Mouse (Mus musculus): Measurements from ENCODE around the gene Tesc. TPM values are rescaled to one million over a fixed set of nuclear protein-coding genes. Genes with fewer than 3 reads are reported as not detected.
A peak's percentile ranks its signal among the peaks of the same experiment; 100 is the strongest.

Gene Tesc
- polyA plus RNA-seq, 1 experiment from 2014 or later = 16.0 TPM

DNA sequence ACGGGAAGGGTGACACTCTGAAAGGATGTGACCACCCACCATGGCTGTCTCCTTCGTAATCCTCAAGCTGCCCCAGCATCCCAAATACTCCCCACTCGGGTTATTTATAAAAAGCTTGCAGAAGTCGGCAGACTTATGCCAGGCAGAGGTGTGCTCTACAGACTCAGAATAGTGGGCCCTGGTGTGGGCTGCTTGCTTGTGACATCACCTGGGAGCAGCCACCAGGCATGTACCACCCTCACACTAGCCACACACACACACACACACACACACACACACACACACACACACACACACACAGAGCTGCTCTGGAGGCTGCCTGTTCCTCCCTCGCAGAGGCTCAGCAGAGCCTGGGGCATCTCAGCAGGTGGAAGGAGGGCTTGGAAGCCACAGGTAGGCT lies 10.0 kb upstream of the Tesc start:
- no peak overlapping the region for H3K4me3 ChIP-seq (replicated peaks)
- no peak overlapping the region for H3K4me2 ChIP-seq
- H3K9ac ChIP-seq = no peak overlapping the region
- no peaks in the 10 kb centered on the region for H3K9me3 ChIP-seq
- ATAC-seq (ENCODE audit: insufficient read depth, low FRiP score, low read depth) = no peak
- no peaks in the 10 kb centered on the region for H3K36me3 ChIP-seq
- no peaks in the 10 kb centered on the region for H3K4me1 ChIP-seq
- H3K27me3 ChIP-seq (replicated peaks) = no peaks in the 10 kb centered on the region
- 57% methylated on average over 5 of the region's 5 CpGs for WGBS
- no peak overlapping the region for H3K27ac ChIP-seq

DNA sequence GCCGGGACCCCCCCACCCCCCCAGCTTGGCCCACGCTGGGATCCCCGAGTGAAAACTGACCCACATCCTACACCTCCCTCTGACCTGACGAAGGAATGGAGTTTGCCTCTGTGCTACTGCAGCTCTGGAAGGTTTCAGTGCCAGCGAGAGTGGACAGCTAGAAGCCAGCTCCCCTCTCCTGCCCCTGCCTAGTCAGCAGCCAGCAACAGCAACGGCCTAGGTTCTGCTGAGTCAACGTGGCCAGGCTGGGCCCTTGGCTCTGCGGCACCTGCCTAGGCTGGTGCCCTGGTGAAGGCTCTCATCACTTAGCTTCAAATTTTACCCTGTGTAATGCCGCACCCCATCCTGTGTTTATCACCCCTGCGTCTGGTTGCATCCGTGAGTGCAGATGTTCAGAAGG lies 7.6 kb upstream of the Tesc start:
- no peaks in the 10 kb centered on the region for H3K4me1 ChIP-seq
- WGBS = 52% methylated on average over 11 of the region's 11 CpGs
- H3K36me3 ChIP-seq = no peaks in the 10 kb centered on the region
- H3K4me3 ChIP-seq (replicated peaks) = no peak overlapping the region
- no peak overlapping the region for H3K4me2 ChIP-seq
- H3K27me3 ChIP-seq (replicated peaks) = no peaks in the 10 kb centered on the region
- no peaks in the 10 kb centered on the region for H3K9me3 ChIP-seq
- H3K27ac ChIP-seq = no peak overlapping the region
- H3K9ac ChIP-seq = no peak overlapping the region
- ATAC-seq (ENCODE audit: insufficient read depth, low FRiP score, low read depth) = no peak

DNA sequence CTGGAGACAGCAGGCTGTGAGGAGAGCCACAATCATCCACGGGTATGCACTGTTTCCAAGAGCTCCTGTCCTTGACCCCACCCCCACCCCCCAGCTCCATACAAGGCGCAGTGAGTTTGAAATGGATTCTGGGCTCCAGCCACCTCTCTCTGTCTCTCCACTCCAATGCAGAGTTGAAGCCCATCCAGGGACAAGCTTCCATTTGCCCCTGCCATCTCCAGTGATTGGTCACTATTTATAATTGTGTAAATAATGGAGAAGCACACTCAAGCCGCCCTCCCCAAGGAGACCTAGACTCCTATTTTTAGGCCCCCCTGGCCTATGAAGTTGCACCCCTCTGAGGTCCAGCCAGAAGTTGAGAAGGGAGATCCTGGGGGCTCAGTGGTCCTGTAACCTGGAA lies 4.5 kb upstream of the Tesc start:
- Histone ChIP-seq H3K27me3 (replicated peaks) (peaks cover 28% of the 10 kb centered on the region), H3K36me3 (no peaks in the 10 kb centered on the region), H3K4me3 (replicated peaks) (no peak overlapping the region), H3K4me1 (peaks cover 17% of the 10 kb centered on the region), H3K9me3 (no peaks in the 10 kb centered on the region), H3K9ac (no peak overlapping the region), H3K4me2 (no peak overlapping the region), H3K27ac (no peak overlapping the region)
- 67% methylated on average over 3 of the region's 3 CpGs for WGBS
- ATAC-seq (ENCODE audit: insufficient read depth, low FRiP score, low read depth) = no peak

DNA sequence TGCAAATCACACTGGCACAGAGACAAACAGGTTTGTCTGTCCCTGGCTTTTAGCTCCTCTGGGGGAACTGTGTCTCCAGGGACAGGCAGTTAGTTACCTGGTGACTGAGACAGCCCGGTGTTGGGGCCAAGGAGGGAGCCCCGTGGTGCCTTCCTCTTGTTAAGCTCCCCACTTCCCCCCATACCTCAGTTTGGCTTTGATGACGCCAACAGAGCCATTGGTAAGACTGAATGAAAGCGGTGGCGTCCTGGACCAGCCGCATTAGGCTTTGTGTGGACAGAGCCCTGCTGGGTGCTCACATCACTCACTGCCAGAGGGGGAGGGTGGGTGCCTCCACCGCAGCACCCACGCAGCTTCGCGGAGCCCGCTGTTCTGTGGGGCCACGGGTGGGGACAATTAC lies 1.7 kb upstream of the Tesc start:
- H3K27me3 ChIP-seq (replicated peaks) = peaks cover 46% of the 10 kb centered on the region
- peaks cover 33% of the 10 kb centered on the region for H3K4me1 ChIP-seq
- no peaks in the 10 kb centered on the region for H3K9me3 ChIP-seq
- no peak overlapping the region for H3K9ac ChIP-seq
- H3K27ac ChIP-seq = no peak overlapping the region
- no peak overlapping the region for H3K4me3 ChIP-seq (replicated peaks)
- WGBS = 16% methylated on average over 12 of the region's 12 CpGs
- H3K36me3 ChIP-seq = no peaks in the 10 kb centered on the region
- H3K4me2 ChIP-seq = no peak overlapping the region
- ATAC-seq (ENCODE audit: insufficient read depth, low FRiP score, low read depth) = no peak

DNA sequence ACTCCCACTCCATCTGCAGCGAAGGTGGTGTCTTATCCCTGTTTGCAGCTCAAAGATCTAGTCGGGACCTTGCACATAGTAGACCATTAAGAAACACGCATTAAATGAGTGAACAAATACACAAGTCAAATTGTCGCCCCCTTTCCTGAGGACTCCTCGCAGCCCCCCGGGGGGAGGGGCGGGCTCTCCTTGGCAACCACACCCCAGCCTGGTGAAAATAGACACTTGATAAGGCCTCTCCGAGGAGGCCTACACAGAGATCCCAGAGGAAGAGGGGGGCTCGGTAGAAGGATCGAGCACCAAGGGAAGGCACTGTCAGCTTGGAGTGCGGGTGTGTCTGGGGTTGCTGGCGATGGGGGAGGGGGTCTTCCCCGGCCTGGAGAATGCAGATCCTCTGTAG lies 1.2 kb upstream of the Tesc start:
- ATAC-seq (ENCODE audit: insufficient read depth, low FRiP score, low read depth) = no peak
- Histone ChIP-seq H3K9ac (no peak overlapping the region), H3K4me2 (0 out of 2 replicates have a peak overlapping the region, but pooled peaks have one; percentile 100), H3K4me1 (peaks cover 33% of the 10 kb centered on the region), H3K27ac (no peak overlapping the region), H3K36me3 (no peaks in the 10 kb centered on the region), H3K27me3 (replicated peaks) (peaks cover 46% of the 10 kb centered on the region), H3K4me3 (replicated peaks) (no peak overlapping the region), H3K9me3 (no peaks in the 10 kb centered on the region)
- WGBS = 8% methylated on average over 13 of the region's 13 CpGs

DNA sequence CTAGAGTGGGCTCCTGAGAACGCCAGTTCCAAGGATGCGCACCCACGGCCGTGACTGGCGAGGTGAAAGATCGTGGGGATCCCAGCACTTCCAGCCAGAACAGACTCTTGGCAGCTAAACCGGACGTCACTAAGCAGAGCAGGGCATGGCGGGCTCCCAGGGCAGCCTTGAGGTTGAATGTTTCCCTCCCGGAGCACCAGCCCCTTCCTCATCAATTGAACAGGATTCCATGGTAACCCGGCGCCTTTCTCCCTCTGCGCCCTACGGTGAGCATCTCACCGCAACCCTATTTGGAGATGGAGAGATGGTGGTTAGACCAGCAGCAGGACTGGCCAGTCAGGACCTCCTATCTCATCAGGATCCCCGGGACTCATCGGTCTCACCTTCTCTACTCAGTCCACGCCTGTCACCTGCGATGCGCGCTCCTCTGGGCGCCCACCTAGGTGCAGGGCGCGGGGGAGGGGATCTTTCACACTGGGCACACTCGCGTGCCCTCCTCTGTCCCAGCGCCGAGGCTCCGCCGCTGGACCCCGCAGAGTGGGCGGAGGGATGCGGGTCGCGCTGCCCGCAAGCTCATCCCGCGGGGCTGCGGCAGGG lies 344 bp upstream of the Tesc start:
- Histone ChIP-seq H3K9ac (no peak overlapping the region), H3K36me3 (no peaks in the 10 kb centered on the region), H3K27ac (no peak overlapping the region), H3K4me2 (peak overlapping the region; percentile 100), H3K27me3 (replicated peaks) (peaks cover 46% of the 10 kb centered on the region), H3K4me1 (peaks cover 33% of the 10 kb centered on the region), H3K4me3 (replicated peaks) (peak overlapping the region; percentile 66), H3K9me3 (no peaks in the 10 kb centered on the region)
- ATAC-seq (ENCODE audit: insufficient read depth, low FRiP score, low read depth) = no peak
- WGBS = 2% methylated on average over 39 of the region's 39 CpGs

DNA sequence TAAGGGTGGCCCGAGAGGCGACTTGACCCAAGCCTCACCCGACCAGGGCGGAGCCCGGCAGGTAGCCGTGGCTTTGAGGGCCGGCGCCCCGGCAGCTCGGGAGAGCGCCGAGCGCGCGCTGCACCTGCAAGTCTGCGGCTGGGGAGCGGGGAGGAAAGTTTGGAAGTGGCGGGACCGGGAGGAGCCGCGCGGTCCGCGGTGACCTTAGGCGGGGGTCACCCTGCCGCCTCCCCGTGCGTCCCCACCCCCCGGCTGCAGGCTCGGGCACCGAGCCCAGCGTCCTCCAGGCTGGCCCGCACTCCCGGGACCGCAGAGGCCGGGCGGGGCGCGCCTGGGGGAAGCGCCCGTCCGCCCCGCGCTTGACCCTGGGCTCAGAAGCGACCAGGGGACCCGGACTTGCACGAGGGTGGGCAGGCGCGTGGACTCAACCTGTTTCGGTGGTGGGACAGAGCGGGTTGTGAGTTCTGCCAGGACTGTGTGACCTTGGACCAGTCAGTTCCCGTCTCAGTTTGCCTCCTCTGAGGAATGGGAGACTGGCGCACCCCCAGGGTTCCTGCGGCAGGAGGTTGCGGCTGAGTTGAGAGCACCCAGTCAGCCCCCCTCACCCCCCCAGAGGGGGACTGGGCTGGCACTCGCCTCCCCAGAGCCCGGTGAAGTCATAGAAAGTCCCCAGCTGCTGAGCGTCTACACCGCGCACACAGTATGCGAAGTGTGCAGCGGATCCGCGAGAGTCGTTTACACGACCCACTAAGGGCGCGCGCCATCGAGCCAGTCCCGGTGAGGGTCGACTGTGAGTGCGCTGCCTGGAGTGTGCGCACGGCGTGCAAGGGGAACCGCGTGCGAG lies 870 bp downstream of the Tesc start:
- Histone ChIP-seq H3K36me3 (no peaks in the 10 kb centered on the region), H3K4me3 (replicated peaks) (peak overlapping the region; percentile 66), H3K27ac (no peak overlapping the region), H3K4me2 (peak overlapping the region; percentile 100), H3K9me3 (no peaks in the 10 kb centered on the region), H3K4me1 (peaks cover 33% of the 10 kb centered on the region), H3K27me3 (replicated peaks) (peaks cover 46% of the 10 kb centered on the region), H3K9ac (0 out of 2 replicates have a peak overlapping the region, but pooled peaks have one; percentile 1)
- WGBS = 2% methylated on average over 76 of the region's 79 CpGs
- no peak for ATAC-seq (ENCODE audit: insufficient read depth, low FRiP score, low read depth)

DNA sequence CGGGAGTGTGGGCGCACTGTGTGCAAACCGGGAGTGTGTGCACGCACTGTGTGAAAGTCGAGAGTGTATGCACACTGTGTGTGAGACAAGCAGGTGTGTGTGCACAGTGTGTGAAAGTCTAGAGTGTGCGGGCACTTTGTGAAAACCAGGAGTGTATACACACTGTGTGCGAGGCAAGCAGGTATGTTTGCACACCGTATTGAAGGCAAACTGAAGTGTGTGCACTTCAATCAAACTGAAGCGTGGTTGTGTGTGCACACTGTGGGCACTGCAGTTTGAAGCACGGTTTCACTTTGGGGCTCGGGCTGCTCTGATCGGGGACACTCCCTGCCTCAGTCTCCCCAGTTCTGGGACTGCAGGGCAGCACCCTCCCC lies 1.5 kb downstream of the Tesc start:
- Histone ChIP-seq H3K4me1 (peaks cover 33% of the 10 kb centered on the region), H3K9ac (no peak overlapping the region), H3K36me3 (no peaks in the 10 kb centered on the region), H3K4me2 (peak overlapping the region; percentile 100), H3K27ac (no peak overlapping the region), H3K9me3 (no peaks in the 10 kb centered on the region), H3K27me3 (replicated peaks) (peaks cover 46% of the 10 kb centered on the region), H3K4me3 (replicated peaks) (peak overlapping the region; percentile 66)
- WGBS = 5% methylated on average over 12 of the region's 12 CpGs
- ATAC-seq (ENCODE audit: insufficient read depth, low FRiP score, low read depth) = 0 out of 2 replicates have a peak, but pooled peaks have one; percentile 19

DNA sequence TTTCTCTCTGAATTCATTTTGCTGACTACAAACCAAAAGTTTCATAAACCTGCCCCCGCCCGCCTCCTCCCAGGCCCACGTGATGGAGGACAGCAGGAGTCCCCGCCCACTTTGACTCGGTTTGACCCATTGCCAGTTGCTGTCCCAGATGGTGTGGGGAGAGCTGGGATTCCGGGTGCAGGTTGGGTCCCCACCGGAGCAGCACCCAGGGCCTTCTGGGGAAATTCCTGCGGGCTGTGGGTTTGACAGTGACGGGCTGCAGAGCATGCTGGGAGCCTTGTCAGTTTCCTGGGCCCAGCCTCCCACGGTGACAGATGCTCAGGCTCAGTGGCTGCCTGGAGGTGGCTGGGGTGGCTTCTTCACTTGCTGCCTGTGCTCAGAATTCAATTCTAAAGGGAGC lies 1.9 kb downstream of the Tesc start:
- no peak for ATAC-seq (ENCODE audit: insufficient read depth, low FRiP score, low read depth)

DNA sequence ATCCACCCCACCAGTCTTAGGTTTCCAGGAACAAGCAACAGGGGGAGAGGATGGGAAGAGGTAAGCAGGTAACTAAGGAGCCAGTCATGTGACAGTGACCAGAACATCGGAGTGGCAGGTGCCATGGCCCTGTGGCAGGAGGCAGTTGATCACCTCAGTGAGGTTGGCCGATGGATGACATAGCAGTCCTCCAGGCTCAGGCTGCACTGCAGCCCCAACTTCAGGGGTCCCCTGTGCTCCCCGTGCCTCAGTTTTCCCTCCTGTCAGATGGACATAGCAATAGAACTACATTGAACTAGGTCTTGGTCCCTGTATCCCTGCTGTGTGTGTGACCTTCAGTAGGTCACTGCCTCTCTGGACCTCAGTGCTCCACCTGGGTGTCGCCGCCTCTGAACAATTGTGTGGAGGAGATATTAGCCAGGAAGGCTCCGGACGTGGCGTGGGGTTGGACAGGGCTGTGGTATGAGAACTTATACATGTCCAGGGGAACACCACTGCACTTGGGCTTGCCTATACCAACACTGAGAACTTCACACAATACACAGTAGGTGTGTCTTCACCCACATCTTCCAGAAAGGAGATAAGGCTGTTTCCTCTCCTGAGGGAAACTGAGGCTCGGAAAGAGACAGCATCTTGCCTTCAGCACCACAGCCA lies 2.6 kb downstream of the Tesc start:
- no peaks in the 10 kb centered on the region for H3K9me3 ChIP-seq
- WGBS = 87% methylated on average over 9 of the region's 9 CpGs
- no peak overlapping the region for H3K9ac ChIP-seq
- no peaks in the 10 kb centered on the region for H3K36me3 ChIP-seq
- H3K4me1 ChIP-seq = peaks cover 33% of the 10 kb centered on the region
- no peak for ATAC-seq (ENCODE audit: insufficient read depth, low FRiP score, low read depth)
- H3K27me3 ChIP-seq (replicated peaks) = peaks cover 46% of the 10 kb centered on the region
- H3K4me3 ChIP-seq (replicated peaks) = 0 out of 2 replicates have a peak overlapping the region, but pooled peaks have one; percentile 66
- H3K4me2 ChIP-seq = no peak overlapping the region
- H3K27ac ChIP-seq = no peak overlapping the region

More for the DNA sequence above, 1.9 kb downstream of the Tesc start:
- Histone ChIP-seq H3K4me2 (peak overlapping the region; percentile 100), H3K9me3 (no peaks in the 10 kb centered on the region), H3K27me3 (replicated peaks) (peaks cover 46% of the 10 kb centered on the region), H3K9ac (no peak overlapping the region), H3K4me1 (peaks cover 33% of the 10 kb centered on the region), H3K27ac (no peak overlapping the region), H3K4me3 (replicated peaks) (peak overlapping the region; percentile 66), H3K36me3 (no peaks in the 10 kb centered on the region)
- WGBS = 2% methylated on average over 10 of the region's 10 CpGs

DNA sequence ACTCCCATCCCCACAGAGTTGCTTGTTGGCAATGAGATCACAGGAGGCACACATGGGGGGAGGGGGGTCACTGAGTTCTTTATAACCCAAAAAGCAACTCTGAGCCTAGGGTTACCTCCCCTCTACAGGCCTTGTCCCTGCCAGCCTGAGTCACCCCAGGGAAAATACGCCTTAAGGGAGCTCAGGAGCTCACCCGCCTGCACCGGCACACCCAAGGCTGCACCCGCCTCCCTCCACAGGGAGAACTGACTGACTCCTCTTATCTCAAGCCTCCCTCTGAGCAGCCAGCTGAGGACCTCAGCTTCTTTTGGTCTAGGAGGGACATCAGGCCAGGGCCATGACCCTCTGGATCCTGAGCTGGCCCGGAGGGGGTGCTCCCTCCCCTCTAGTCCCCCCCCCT lies 3.5 kb downstream of the Tesc start:
- 57% methylated on average over 5 of the region's 5 CpGs for WGBS
- H3K4me3 ChIP-seq (replicated peaks) = no peak overlapping the region
- no peak overlapping the region for H3K9ac ChIP-seq
- ATAC-seq (ENCODE audit: insufficient read depth, low FRiP score, low read depth) = peak; percentile 55
- H3K4me1 ChIP-seq = peaks cover 33% of the 10 kb centered on the region
- H3K27me3 ChIP-seq (replicated peaks) = peaks cover 38% of the 10 kb centered on the region
- no peaks in the 10 kb centered on the region for H3K36me3 ChIP-seq
- H3K9me3 ChIP-seq = no peaks in the 10 kb centered on the region
- H3K4me2 ChIP-seq = no peak overlapping the region
- no peak overlapping the region for H3K27ac ChIP-seq

DNA sequence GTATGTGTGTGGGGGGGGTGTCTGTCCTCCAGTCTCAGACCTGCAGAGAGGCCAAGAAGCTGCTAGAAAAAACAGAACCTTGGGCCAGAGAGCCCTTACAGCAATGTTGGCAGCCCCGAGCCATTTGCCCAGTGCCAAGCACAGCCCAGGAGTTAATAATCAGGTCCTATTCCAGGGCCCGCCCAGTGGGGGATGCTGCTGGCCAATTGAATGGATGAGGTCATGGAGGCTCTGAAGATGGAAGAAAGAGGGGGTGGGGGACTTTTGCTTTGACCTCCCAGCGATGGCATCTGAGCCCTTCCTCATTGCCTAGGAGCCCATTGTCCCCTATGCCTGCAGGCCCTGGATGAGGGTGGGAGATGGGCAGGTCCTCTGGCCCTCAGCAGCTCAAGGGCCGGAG lies 4.0 kb downstream of the Tesc start:
- no peak for ATAC-seq (ENCODE audit: insufficient read depth, low FRiP score, low read depth)
- H3K36me3 ChIP-seq = no peaks in the 10 kb centered on the region
- H3K27ac ChIP-seq = no peak overlapping the region
- no peak overlapping the region for H3K9ac ChIP-seq
- H3K4me2 ChIP-seq = no peak overlapping the region
- H3K9me3 ChIP-seq = no peaks in the 10 kb centered on the region
- peaks cover 33% of the 10 kb centered on the region for H3K27me3 ChIP-seq (replicated peaks)
- no peak overlapping the region for H3K4me3 ChIP-seq (replicated peaks)
- peaks cover 30% of the 10 kb centered on the region for H3K4me1 ChIP-seq
- 68% methylated on average over 4 of the region's 4 CpGs for WGBS
